Mouse (Mus musculus) kidney, postnatal 4 days (tissue): Measurements from ENCODE around the gene Ogdh.
"Not testable (repeated sequence)": the region's sequence is repeated elsewhere in the genome, so short reads cannot be mapped to it uniquely, and the experiment has no call there.

ENCODE experiments used
- DNase-seq, 2 experiments: peaks; one replicate each; pipeline ENCODE4 v3.0.0; 2021; ENCODE audit warnings: mixed read lengths in 2 of 2

Gene Ogdh

GRCm38 (mm10) chr11:6291401-6292115 is at the start of gene Ogdh:
TSS of gene Ogdh (plus strand) at chr11:6291633.
- peak; percentile 99 to 100 for DNase-seq

- DNase-seq = no peak
These were observed 46.7 kb upstream of the Ogdh start for GRCm38 (mm10) chr11:6244707-6245106.

GRCm38 (mm10) chr11:6252248-6252647 is 39.2 kb upstream of the Ogdh start:
- DNase-seq = no peak

- DNase-seq = no peak
These were observed 38.6 kb upstream of the Ogdh start for GRCm38 (mm10) chr11:6252824-6253223.

GRCm38 (mm10) chr11:6254602-6255001 is 36.8 kb upstream of the Ogdh start:
- DNase-seq = not testable (repeated sequence)

- DNase-seq = peak in 1 of 2 experiments; percentile 29
These were observed 34.9 kb upstream of the Ogdh start for GRCm38 (mm10) chr11:6256490-6257072.

- no peak for DNase-seq
These were observed 32.0 kb upstream of the Ogdh start for GRCm38 (mm10) chr11:6259413-6259812.

- DNase-seq = peak; percentile 88
These were observed 29.9 kb upstream of the Ogdh start for GRCm38 (mm10) chr11:6261434-6262082.

GRCm38 (mm10) chr11:6266621-6267020 is 24.8 kb upstream of the Ogdh start:
- DNase-seq = no peak

GRCm38 (mm10) chr11:6267320-6268254 is 23.8 kb upstream of the Ogdh start, which contains the start of gene Ddx56:
TSS of gene Ddx56 (minus strand) at chr11:6267772.
- DNase-seq = peak; percentile 91 to 95

GRCm38 (mm10) chr11:6273607-6274006 is 17.8 kb upstream of the Ogdh start:
- DNase-seq = peak in 1 of 2 experiments; percentile 20

- DNase-seq = peak; percentile 100
These were observed 16.9 kb upstream of the Ogdh start, which contains the start of gene Tmed4 for GRCm38 (mm10) chr11:6274387-6275093. TSS of gene Tmed4 (minus strand) at chr11:6274870.

- DNase-seq = no peak
These were observed 16.3 kb upstream of the Ogdh start for GRCm38 (mm10) chr11:6275094-6275484.

- no peak for DNase-seq
These were observed 15.0 kb upstream of the Ogdh start for GRCm38 (mm10) chr11:6276466-6276865.

- DNase-seq = no peak
These were observed 8.5 kb upstream of the Ogdh start for GRCm38 (mm10) chr11:6282940-6283339.

GRCm38 (mm10) chr11:6290138-6290537 is 1.3 kb upstream of the Ogdh start:
- DNase-seq = no peak

GRCm38 (mm10) chr11:6290883-6291282 is 550 bp upstream of the Ogdh start:
- DNase-seq = peak in 1 of 2 experiments; percentile 18

GRCm38 (mm10) chr11:6292116-6292987 is 919 bp downstream of the Ogdh start:
- DNase-seq = peak in 1 of 2 experiments; percentile 79

GRCm38 (mm10) chr11:6292988-6293349 is 1.5 kb downstream of the Ogdh start:
- DNase-seq = no peak

- no peak for DNase-seq
These were observed 2.2 kb downstream of the Ogdh start for GRCm38 (mm10) chr11:6293601-6294000.

- DNase-seq = no peak
These were observed 3.2 kb downstream of the Ogdh start for GRCm38 (mm10) chr11:6294632-6295031.
